Mouse (Mus musculus): ENCODE measurements around the gene Amz1. TPM values are rescaled to one million over a fixed set of nuclear protein-coding genes. Genes with fewer than 3 reads are reported as not detected.
A peak's percentile ranks its signal among the peaks of the same experiment; 100 is the strongest.

Amz1 gene
- total and polyA plus RNA-seq, 2 experiments from 2014 or later, result 0.08 to 0.94 TPM

DNA sequence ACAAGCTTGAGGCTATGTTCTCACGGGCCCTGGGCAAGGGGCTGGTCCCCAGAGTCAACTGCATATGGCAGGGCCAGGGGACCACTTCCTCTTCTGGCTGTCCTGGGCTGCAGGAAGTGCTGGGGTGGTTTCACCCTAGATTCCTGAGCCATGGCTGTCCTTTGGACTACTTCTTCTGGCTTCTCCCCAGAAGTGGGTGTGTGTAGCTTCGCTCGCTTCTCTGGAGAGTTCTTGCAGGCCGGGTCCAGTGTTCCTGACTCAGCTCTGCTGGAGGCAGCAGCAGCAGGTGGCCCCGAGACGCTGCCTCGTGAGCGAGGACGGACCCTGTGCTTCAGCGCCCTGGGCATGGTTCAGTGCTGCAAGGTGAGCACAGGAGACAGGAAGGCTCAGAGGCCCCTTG is 24.5 kb downstream of the Amz1 start:
- no peak overlapping the region for H3K4me2 ChIP-seq (ENCODE audit: low read depth, low read length)
- 79% methylated on average over 10 of the region's 10 CpGs for WGBS
- H3K9ac ChIP-seq (replicated peaks; ENCODE audit: low read depth, low read length), result no peak overlapping the region
- DNase-seq (ENCODE audit: low spot score), result no peak
- H3K27me3 ChIP-seq (ENCODE audit: control insufficient read depth, insufficient read depth, low read length), result no peaks in the 10 kb centered on the region
- H3K9me3 ChIP-seq (replicated peaks; ENCODE audit: control insufficient read depth, low read length), result 0 out of 2 replicates have a peak, but pooled peaks cover 3% of the 10 kb centered on the region
- H3K36me3 ChIP-seq (replicated peaks; ENCODE audit: control insufficient read depth, insufficient read depth, low read length), result no peaks in the 10 kb centered on the region
- no peak overlapping the region for H3K27ac ChIP-seq (ENCODE audit: low read depth)
- TF ChIP-seq CTCF (IDR thresholded peaks at IDR 0.05; ENCODE audit: low read depth) (no peak), EP300 (IDR thresholded peaks at IDR 0.05; ENCODE audit: low read depth) (no peak)
- H3K4me3 ChIP-seq (ENCODE audit: low read depth, low read length), result no peak overlapping the region
- peaks cover 6% of the 10 kb centered on the region; the same call in 1 of the 2 replicates for H3K4me1 ChIP-seq (ENCODE audit: control insufficient read depth, insufficient read depth)
- no peak for ATAC-seq (ENCODE audit: insufficient read depth, low read depth)

DNA sequence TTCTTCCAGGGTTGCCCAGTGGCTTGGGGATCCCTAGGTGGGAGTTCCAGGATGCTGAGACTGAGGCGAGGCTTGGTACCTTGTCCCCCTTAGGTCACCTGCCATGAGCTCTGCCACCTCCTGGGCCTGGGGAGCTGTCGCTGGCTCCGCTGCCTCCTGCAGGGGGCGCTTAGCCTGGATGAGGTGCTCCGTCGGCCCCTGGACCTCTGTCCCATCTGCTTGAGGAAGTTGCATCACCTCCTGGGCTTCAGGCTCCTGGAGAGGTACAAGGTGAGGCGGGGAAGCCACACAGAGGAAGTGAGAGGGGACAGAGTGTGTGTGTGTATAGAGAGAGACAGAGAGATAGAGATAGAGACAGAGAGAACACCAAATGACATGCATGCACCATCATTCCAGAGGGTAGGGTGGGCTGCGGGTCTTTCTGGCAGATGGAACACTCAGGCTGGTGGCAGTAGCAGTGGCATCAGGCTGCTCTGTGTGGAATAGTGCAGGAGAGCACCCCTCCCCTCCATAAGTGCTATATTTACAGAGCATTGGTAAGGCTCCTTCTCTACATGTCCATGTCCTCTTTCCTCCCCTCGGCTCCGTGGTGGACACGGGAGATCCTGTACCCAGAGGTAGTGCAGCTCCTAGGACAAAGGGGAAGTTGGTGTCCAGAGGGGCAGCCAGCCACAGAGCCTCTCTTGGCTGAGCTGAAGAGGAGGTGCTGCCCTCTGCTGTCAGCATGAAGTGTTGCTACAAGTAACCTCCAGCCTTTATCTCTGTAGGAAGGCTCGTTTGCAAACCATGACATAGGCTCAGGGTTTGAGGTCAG is 25.3 kb downstream of the Amz1 start:
- DNase-seq (ENCODE audit: low spot score) (peak; percentile 88), ATAC-seq (ENCODE audit: insufficient read depth, low read depth) (peak; percentile 84)
- H3K27ac ChIP-seq (ENCODE audit: low read depth), result no peak overlapping the region
- 12% methylated on average over 12 of the region's 12 CpGs for WGBS
- TF ChIP-seq CTCF (IDR thresholded peaks at IDR 0.05; ENCODE audit: low read depth) (peak; percentile 92), EP300 (IDR thresholded peaks at IDR 0.05; ENCODE audit: low read depth) (no peak)
- no peaks in the 10 kb centered on the region for H3K36me3 ChIP-seq (replicated peaks; ENCODE audit: control insufficient read depth, insufficient read depth, low read length)
- H3K4me1 ChIP-seq (ENCODE audit: control insufficient read depth, insufficient read depth), result peaks cover 6% of the 10 kb centered on the region; the same call in 1 of the 2 replicates
- H3K27me3 ChIP-seq (ENCODE audit: control insufficient read depth, insufficient read depth, low read length), result no peaks in the 10 kb centered on the region
- peak overlapping the region; percentile 27 for H3K4me3 ChIP-seq (ENCODE audit: low read depth, low read length)
- H3K9me3 ChIP-seq (replicated peaks; ENCODE audit: control insufficient read depth, low read length), result 0 out of 2 replicates have a peak, but pooled peaks cover 3% of the 10 kb centered on the region
- peak overlapping the region; percentile 52 for H3K4me2 ChIP-seq (ENCODE audit: low read depth, low read length)
- no peak overlapping the region; the same call in 1 of the 2 replicates for H3K9ac ChIP-seq (replicated peaks; ENCODE audit: low read depth, low read length)

DNA sequence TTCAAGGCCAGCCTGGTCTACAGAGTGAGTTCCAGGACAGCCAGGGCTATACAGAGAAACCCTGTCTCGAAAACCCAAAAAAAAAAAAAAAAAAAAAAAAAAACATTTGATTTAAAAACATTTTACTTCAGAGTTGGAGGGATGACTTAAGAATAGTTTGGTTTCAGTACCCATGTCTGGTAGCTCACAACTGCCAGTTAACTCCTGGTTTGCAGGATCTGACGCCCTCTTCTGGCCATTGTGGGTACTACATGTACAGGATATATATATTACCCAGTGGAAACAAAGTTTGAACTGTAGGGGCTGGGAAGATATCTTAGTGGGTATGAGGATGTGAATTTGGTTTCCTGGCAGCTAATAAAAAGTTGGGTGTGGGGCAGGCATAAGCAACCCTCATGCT is 27.0 kb downstream of the Amz1 start:
- Histone ChIP-seq H3K27me3 (ENCODE audit: control insufficient read depth, insufficient read depth, low read length) (no peaks in the 10 kb centered on the region), H3K4me3 (ENCODE audit: low read depth, low read length) (no peak overlapping the region), H3K9me3 (replicated peaks; ENCODE audit: control insufficient read depth, low read length) (0 out of 2 replicates have a peak, but pooled peaks cover 3% of the 10 kb centered on the region), H3K27ac (ENCODE audit: low read depth) (no peak overlapping the region), H3K4me1 (ENCODE audit: control insufficient read depth, insufficient read depth) (peaks cover 6% of the 10 kb centered on the region; the same call in 1 of the 2 replicates), H3K9ac (replicated peaks; ENCODE audit: low read depth, low read length) (no peak overlapping the region), H3K36me3 (replicated peaks; ENCODE audit: control insufficient read depth, insufficient read depth, low read length) (no peaks in the 10 kb centered on the region), H3K4me2 (ENCODE audit: low read depth, low read length) (no peak overlapping the region)
- 0% methylated on average over 1 of the region's 2 CpGs for WGBS
- TF ChIP-seq CTCF (IDR thresholded peaks at IDR 0.05; ENCODE audit: low read depth), result peak; percentile 48
- TF ChIP-seq EP300 (IDR thresholded peaks at IDR 0.05; ENCODE audit: low read depth), result no peak
- DNase-seq (ENCODE audit: low spot score) (no peak), ATAC-seq (ENCODE audit: insufficient read depth, low read depth) (no peak)

DNA sequence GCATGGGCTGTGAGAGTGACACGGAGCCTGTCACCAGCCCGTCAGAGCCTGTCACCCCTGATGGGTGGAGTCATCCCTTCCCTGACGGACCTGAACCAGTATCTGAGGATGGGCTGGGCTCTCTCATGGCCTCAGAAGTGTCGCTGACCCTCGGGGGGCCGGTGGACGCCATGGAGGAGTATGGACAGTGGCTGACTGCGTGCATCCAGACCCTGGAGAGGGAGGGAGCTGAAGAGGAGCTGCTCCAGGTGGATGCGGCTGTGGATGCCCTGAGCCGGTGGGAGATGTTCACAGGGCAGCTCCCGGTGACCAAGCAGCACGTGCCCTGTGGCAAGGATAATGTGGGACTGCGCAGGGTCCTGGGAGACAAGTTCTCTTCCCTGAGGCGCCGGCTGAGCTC is 28.1 kb downstream of the Amz1 start:
- no peak overlapping the region for H3K27ac ChIP-seq (ENCODE audit: low read depth)
- H3K9ac ChIP-seq (replicated peaks; ENCODE audit: low read depth, low read length), result no peak overlapping the region
- H3K4me2 ChIP-seq (ENCODE audit: low read depth, low read length), result no peak overlapping the region
- H3K27me3 ChIP-seq (ENCODE audit: control insufficient read depth, insufficient read depth, low read length), result no peaks in the 10 kb centered on the region
- H3K36me3 ChIP-seq (replicated peaks; ENCODE audit: control insufficient read depth, insufficient read depth, low read length), result no peaks in the 10 kb centered on the region
- 0 out of 2 replicates have a peak, but pooled peaks cover 3% of the 10 kb centered on the region for H3K9me3 ChIP-seq (replicated peaks; ENCODE audit: control insufficient read depth, low read length)
- DNase-seq (ENCODE audit: low spot score) (no peak), ATAC-seq (ENCODE audit: insufficient read depth, low read depth) (no peak)
- WGBS, result 91% methylated on average over 15 of the region's 15 CpGs
- peaks cover 13% of the 10 kb centered on the region for H3K4me1 ChIP-seq (ENCODE audit: control insufficient read depth, insufficient read depth)
- no peak overlapping the region for H3K4me3 ChIP-seq (ENCODE audit: low read depth, low read length)
- TF ChIP-seq EP300 (IDR thresholded peaks at IDR 0.05; ENCODE audit: low read depth) (no peak), CTCF (IDR thresholded peaks at IDR 0.05; ENCODE audit: low read depth) (no peak)

DNA sequence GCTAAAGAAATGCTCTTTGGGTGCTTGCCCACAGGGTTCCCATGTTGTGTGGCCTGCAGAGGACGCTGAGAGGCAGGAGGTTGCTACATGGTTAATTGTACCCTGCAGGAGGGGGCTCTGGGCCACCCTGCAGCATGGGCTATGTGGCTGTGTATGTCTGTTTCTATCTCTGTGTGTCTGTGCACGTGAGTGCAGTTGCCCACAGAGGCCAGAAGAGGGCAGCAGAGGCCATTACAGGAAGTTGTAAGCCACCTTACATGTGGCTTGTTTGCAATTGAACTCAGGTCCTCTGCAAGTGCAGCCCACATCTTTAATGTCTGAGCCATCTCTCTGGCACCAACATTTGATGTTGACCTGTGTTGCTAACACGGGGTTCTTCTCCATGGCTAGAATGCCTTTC is 28.7 kb downstream of the Amz1 start:
- H3K27me3 ChIP-seq (ENCODE audit: control insufficient read depth, insufficient read depth, low read length), result no peaks in the 10 kb centered on the region
- H3K36me3 ChIP-seq (replicated peaks; ENCODE audit: control insufficient read depth, insufficient read depth, low read length), result peaks cover 2% of the 10 kb centered on the region; the same call in 1 of the 2 replicates
- H3K4me1 ChIP-seq (ENCODE audit: control insufficient read depth, insufficient read depth), result peaks cover 13% of the 10 kb centered on the region
- DNase-seq (ENCODE audit: low spot score), result no peak
- H3K9me3 ChIP-seq (replicated peaks; ENCODE audit: control insufficient read depth, low read length), result 0 out of 2 replicates have a peak, but pooled peaks cover 3% of the 10 kb centered on the region
- H3K27ac ChIP-seq (ENCODE audit: low read depth), result peak overlapping the region; percentile 12; the same call in 1 of the 2 replicates
- no peak for ATAC-seq (ENCODE audit: insufficient read depth, low read depth)
- H3K9ac ChIP-seq (replicated peaks; ENCODE audit: low read depth, low read length), result no peak overlapping the region
- no peak overlapping the region for H3K4me3 ChIP-seq (ENCODE audit: low read depth, low read length)
- TF ChIP-seq CTCF (IDR thresholded peaks at IDR 0.05; ENCODE audit: low read depth) (peak; percentile 20), EP300 (IDR thresholded peaks at IDR 0.05; ENCODE audit: low read depth) (no peak)
- 94% methylated on average over 3 of the region's 3 CpGs for WGBS
- no peak overlapping the region for H3K4me2 ChIP-seq (ENCODE audit: low read depth, low read length)
